Mouse (Mus musculus): Measurements from ENCODE around the gene Cyp2a4.
"Not testable (repeated sequence)": the region's sequence is repeated elsewhere in the genome, so short reads cannot be mapped to it uniquely, and the experiment has no call there.

DNA sequence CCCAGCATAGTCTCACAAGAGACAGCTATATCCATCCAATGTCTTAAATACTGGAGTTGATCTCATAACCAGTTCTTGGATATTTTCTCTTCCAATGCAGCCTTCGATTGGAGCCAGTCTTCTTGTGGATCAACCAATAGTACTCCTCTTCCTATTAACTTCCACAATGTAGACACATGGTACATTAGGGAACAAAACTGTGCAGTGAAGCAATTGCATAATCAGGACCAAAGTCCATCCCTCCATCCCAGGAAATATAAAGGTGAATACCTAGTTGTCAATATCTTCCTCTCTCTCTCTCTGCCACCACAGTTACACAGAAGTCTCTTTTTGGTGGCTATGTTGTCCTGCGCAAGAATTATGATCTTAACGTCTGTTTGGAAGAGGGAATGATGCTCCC, 45.3 kb downstream of the Cyp2a4 start:
- TF ChIP-seq EP300, POLR2A (IDR thresholded peaks at IDR 0.05; ENCODE audit: insufficient read depth, low read depth, low read length): not testable (repeated sequence)

All from heart, adult 2 months (tissue).